Mouse (Mus musculus) cerebellum, adult 11-12 months (tissue): ENCODE results near the gene Setd6.
A peak's percentile ranks its signal among the peaks of the same experiment; 100 is the strongest.

Source experiments
- DNase-seq: peaks from one replicate; pipeline ENCODE4 v3.0.0; 2022

The Setd6 gene

DNA sequence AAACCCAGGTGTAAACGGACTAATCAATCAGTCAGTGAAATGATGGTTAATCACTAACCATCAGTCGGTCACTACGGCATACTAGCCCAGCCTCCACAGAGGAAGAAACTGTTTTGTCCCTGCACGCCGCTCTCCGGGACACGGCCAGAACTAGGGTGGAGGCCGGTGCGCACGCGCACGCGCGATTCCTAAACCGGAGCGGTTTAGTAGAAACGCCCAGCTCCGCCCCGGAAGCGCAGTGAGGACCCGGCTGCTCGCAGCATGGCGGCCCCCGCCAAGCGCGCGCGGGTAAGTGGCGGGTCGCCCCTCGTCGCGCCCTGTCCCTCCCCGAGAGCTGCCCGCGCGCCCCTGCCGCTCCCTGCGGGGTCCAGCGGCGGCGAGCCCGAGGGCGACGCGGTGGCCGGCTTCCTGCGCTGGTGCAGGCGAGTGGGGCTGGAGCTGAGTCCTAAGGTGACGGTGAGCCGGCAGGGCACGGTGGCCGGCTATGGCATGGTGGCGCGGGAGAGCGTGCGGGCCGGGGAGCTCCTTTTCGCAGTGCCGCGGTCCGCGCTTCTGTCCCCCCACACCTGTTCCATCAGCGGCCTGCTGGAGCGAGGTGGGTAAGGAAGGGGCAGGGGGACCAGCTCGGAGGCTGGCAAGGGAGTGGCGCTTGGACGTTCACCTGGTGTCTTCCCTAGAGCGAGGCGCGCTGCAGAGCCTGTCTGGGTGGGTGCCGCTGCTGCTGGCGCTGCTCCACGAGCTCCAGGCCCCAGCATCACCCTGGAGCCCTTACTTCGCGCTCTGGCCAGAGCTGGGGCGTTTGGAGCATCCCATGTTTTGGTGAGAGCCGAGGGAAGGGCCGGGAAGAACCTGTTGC lies at the start of gene Setd6:
Gene Setd6 (plus strand): TSS at position 206 of the 856 bp plus-strand sequence.
- DNase-seq, result peak; percentile 83

DNA sequence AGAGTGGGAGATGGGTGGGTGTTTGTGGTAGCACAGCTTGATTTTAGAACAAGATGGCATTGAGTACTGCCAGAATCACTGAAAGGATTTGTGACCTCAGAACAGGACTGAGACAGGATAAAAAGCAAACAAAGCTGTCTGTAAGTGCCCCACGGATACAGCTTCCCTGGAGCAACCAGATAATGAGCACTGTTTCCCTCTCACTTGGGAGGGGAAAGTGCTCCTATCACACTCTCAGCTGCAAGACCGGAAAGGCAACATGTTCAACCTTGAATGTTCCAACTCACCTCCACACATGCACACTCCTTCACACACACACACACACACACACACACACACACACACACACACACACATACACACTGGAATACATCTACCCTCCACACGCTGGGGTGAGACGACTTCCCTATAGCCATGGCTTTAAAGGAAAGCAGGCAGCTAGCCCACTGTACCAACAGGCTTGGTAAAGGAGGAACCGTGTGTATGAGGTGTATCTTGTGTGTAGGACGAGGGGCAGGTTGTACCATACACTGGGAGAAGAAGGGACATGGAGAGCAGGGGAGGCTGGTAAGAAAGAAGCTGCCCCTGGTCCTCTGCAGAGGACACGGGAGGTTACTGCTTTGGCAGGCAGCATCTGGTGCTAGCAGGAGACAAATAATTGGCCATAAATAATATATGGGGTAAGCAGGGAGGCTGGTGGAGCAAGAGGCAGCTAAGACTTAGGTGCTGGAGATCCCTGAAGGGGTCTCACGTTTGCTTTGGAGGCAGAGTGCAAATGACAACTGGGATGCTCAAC lies 47.3 kb upstream of the Setd6 start:
- DNase-seq, result no peak

DNA sequence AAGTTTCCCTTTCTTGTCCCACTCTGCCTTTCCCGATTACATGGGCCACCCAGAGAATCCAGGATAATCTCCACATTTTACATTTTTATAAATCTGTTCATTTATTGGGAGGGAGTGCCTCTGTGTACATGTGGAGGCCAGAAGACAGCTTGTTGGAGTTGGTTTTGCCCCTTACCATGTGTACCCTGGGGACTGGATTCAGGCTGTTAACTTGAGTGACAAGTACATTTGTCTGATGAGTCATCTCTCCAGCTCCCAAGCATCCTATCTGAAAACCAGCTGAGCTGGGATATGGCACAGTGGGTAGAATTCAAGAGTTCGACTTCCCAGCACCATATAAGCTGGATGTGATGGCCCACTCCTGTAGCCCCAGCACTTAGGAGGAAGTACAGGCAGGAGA lies 45.7 kb upstream of the Setd6 start:
- no peak for DNase-seq

DNA sequence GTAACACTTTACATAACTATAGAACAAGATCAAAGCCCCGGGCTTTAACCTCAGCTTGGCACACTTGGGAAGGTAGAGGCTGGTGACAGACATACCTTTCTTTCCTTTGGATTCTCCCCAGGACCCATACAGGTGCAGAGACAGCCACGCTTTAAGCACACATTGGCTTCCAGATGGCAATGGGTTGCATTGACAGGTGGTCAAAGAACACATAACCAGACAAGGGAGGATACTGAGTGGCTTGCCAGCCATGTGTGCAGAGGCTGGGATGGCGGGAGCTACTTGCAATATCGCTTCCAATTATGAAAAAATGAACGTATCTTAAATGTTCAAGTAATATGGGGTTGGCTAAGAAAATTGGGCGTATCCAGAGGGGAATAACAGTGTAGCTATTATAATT lies 43.8 kb upstream of the Setd6 start:
- DNase-seq, result no peak

DNA sequence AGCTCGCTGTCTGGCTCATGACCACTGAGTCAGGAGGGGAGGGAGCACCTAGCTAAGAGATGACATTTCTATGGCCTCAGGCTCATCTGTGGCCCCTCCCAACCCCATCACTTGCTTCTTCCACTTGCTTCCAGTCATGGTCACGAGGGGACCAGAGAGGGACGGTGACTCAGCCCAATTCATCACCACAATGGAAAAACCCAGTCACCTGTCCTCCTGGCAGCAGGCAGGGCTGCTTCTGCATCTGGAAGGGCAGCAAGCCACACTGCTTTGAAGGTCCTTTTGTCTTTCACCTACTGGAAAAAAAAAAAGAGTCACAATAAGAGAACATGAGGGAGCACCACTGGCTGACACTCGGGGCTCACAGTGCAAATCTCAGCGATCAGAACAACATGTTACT lies 42.9 kb upstream of the Setd6 start:
- no peak for DNase-seq

DNA sequence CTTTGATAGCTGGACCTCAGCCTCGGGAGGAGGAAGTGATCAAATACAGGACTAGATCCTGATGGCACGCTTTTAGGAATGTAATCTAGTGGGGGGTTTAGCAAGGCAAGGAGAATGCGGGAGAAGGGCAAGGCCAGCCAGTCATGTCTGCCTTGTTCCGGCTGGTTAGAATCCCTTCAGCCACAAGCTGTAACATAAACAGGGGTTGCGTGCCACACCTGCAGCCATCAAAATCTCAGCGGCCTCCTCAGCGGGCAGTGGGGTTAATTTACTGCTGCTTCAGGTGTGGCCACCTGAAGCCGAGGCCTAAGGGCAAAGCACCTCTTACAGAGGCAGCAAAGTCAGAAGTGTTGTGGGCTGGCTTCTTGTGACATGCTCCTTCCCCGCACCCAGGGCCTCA lies 39.0 kb upstream of the Setd6 start, which contains the start of gene Ndrg4:
Gene Ndrg4 (plus strand): TSS at position 350 of the 400 bp plus-strand sequence.
- no peak for DNase-seq

DNA sequence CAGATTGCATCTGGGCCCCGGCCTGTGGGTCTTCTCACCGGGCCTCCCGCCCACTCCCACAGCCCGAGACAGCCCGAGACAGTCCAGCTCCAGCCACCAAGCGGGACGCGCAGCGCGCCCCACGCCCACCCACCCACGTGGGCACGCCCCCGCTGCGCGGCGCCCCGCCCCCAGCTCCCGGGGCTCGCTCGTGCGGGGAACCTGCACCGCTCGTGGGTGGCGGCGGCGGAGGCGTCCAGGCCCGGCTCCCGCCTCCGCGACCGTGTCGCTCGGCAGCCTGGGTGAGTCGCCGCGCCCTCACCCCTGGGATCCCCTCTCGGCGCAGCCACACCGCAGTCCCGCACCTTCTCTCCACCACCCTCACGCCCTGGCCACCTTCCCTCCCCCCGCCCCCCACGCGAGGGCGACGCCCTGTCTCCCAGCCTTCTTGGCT lies 38.1 kb upstream of the Setd6 start:
- DNase-seq, result peak; percentile 18

DNA sequence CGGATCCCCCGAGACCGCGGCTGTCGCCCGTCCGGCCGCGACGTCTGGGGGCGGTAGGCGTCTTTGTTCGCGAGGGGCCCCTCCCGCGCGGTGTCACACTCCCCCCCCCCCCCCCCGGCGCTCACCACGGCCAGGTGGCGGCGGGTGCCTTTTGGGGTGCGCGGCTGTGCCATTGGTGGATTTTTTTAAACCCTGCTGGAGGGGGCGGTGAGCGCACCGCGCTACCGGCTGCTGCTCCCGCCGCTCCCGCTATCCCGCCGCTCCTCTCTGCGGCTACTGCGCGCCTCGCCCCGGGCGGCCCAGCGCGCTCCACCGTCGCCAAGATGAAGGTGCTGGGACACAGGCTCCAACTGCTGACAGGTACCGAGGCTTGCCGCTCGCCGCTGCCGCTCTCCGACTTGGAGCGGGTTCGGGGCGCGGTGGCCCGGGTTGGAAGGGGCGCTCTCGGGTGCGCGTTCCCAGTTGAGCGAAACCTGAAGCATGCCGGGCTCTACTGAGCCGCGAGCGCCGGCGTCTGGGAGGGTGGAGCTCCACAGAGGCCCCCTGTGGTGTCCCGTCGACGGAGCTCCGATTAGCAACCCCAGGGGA lies 37.6 kb upstream of the Setd6 start:
- peak; percentile 31 for DNase-seq

DNA sequence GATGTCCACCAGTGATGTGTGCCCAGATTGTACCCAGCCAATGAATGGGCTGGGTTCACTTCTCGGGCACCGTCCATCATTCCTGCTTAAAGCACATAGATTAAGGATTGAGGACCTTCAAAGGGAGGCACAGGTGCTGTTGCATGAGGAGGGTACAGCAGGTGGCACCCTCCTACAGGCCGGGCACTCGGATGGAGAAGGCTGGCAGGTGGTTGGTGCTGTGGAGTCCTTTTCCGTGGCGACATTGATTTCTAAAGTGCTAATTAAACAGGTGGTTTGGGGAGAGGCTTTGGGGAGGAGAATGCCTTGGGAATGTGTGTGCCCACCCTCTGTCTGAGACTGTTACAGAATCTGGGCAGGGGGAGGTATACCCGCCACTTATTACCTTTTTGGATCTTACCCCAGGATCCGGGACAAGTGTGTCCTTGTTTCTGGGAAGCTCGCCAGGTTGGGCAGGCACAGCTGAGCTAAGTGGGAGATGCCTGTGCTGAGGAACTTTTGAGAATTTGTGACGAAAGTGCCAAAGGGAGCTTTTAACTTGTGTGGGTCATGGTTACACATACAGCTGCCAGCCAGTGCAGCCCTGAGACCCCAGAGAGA lies 27.5 kb upstream of the Setd6 start:
- no peak for DNase-seq

DNA sequence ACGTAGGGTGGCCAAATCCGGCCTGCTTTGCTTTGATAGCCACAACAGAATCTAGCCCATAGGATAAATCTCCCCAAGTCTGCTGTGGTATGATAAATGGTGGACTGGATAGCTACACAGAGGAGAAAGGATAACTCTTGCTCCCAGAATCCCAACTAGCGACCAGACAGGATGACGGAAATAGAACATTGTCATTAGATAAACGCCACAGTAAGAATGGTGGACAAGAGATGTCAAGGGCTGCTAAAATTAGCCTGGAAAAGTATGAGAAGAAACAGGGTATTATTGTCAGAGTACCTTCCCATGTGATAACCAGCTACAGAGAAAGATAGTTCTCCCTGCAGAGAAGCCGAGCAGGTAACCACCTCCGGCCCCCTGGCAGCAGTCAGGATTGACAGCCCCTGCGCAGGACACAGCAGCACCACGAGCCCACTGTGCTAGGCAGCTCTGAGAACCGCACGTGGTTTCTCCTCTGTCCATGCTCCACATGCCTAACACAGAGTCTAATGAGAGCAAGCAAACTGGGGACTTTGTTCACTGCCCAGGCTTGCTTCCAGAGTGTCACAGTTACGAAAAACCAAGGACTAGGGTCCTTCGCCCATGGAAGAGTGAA lies 24.6 kb upstream of the Setd6 start:
- DNase-seq, result no peak

DNA sequence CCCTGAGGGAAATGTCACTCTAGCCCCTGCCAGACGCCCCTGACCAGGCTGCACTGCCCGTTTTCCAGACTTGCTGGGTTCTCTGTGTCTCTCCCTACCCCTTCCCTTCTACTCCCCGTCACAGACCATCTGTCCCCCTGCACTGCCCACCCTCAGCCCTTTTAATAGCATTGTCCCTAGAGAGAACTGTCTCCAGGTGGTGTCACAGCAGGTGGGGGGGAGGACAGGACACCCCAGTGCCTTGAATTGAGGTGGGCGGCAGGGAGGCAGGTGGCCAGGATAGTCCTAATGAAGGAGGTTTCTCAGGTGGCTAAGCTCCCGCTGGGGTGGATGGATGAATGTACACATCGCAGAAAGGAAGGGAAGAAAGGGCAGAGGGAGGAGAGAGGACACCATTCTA lies 21.1 kb upstream of the Setd6 start:
- DNase-seq, result peak; percentile 32

DNA sequence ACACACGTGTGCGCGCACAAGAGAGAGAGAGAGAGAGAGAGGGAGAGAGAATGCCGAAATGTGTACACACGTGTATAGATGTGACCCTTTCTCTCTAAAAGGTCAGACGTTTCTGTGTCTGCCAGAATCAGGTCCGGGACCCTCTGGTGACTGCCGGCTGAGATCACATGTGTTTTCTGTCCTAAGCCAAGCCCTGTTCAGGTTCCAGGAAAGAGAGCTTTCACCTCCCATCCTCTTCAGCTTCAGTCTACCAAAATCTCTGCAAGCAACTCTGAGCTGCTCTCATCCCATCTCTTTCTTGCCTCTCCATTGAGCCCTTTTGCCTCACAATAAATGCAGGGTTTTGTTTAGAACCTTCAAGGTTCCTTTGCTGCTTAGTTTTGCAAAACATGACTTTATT lies 19.0 kb upstream of the Setd6 start:
- DNase-seq, result no peak

DNA sequence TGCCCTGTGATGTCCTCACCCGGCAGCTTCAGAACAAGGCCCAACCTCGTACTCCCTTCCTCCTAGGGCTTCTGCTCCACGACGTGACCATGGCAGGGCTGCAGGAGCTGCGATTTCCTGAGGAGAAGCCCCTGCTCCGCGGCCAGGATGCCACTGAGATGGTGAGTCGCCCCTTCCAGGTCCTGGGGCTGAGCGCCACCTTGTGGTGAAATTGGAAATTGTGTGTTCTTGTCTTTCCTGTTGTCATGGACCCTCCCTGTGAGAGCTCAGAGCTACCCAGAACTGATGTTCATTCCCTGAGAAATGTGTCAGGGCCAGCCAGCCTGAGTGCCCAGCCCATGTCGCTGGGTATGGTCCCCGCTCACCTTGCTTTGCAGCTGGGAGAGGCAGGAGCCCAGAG lies 18.6 kb upstream of the Setd6 start:
- DNase-seq, result peak; percentile 70

DNA sequence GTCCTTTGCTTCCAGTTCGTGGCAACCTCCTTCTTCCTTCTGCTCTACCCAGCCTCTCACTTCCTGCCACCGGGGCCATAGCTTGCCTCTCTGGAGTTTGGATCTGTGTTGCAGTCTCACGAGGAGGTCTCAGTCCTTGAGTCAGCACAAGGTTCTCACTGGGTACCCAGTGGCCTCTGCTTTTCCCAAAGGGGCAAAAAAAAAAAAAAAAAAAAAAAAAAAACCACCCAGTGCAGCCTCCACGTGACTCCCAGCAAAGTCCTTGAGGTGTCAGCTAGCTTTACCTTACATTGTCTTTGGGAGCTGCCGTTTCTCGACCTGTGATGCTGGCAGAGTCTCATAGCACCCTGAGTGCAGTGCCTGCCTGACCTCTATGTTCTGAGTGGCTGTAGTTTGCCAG lies 17.5 kb upstream of the Setd6 start:
- DNase-seq, result no peak

DNA sequence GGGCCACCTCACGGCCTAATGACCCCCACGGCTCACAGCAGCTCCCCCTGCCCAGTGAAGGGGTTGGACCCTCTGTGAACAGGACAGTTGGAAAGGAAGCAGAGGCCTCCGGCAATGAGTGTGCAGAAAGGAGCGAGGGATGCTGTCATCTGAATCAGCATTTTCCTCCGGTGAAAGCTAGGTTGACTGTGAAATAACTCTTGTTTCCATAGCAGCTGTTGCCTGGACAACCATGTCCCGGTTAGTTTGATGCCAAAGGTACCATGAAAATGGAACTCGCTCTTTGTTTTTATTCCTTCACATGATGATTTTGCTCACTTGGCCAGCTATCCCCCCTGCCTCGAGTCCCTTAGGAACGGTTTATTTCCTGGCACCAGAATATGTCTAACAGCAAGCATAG lies 15.4 kb upstream of the Setd6 start:
- no peak for DNase-seq

DNA sequence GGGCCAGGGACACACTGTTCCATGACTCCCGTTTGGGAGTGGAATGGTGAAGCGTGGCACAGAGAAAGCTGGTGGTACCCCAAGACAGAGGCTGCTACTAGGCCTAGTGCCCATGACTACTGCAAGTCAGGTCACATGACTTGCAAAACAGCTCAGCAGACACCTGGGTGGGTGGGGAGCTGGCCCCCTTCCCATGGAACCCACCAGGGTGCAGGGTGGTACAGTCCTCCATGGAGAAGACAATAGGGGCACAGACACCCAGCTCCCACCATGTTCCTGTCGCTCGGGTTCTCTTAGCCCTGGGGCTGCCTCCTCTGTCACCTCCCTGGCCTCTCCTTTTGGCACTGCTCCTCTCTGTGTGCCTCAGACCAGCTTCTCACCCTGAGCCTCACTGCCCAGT lies 13.9 kb upstream of the Setd6 start:
- DNase-seq, result peak; percentile 79

DNA sequence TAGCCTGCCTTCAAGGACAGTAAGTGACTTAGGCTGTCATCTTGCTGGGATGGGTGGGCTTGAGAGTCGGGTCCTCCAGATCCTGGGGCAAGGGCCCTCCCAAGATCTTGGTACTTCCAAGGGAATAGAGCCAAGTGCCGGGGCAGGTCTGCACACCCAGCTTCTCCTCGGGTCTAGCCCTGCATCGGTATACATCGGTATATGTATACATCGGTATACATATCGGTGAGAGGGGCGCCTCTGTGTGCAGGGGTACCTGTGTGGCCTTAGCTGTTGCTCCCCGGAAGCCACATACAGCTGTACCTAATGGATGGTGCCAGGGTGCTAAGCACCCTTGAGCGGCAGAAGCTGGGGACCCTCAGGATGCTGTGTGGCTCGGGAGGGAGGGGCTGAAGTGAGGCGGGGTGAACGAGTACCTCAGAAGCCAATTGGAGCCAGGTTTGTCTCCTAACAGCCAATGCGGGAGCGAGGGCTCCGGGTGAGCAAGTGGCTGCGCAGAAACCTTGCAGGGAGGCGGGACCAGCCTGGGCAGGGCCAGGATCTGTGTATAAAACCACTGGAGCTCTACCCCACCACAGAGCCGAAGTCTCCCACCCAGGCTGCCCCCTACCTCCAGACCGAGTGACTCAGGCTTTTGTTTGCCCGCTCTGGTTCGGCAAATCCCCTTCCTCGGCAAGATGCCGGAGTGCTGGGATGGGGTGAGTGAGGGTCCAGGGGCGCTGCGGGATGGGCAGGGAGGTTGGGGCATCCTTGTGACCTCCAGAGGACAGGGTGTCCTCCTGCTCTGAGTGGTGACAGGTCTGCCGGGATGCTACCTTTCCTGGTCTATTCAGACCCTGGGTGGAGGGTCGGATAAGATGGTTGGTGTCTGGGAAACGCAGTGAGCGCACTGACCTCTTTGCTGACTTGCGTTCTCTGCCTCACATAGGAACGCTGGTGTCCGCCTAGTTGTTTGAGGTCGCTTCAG lies 12.9 kb upstream of the Setd6 start:
- peak; percentile 95 for DNase-seq

DNA sequence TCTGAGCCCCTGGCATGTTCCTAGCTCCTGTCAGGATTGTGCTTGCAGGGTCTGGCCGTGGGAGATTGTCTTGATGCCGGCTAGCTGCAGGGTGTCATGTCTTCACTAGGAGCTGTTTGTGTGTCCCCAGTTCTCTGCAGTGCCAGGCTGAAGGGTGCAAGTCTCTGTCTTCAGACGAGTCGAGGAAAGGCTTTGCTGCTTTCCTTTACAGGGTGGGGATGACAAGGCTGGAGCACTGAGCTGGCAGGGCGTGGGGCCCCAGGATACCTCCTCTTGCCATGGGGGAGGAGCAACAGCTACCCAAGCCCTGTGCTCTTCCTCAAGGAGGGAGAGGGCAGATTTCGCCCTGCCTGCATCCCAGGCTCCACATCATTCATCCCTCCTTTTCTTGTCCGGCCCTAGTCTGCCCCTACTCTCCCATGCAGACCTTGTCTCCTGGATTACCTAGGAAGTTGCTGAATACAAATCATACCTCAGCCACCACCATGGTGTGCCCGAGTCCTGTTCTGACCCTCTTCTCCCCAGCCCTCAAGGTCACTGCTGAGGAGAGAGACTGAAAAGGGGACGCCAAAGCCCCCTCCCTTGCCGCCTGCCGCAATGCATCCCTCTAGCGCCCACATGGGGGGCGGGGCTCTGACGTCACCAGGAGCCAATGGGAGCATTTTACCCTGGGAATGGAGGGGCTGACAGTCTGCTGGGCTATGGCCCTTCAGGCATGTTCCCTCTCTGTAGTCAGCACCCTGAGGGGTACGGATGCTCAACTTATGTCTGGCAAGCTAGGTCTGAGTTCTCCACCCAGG lies 12.0 kb upstream of the Setd6 start:
- DNase-seq, result peak; percentile 90

DNA sequence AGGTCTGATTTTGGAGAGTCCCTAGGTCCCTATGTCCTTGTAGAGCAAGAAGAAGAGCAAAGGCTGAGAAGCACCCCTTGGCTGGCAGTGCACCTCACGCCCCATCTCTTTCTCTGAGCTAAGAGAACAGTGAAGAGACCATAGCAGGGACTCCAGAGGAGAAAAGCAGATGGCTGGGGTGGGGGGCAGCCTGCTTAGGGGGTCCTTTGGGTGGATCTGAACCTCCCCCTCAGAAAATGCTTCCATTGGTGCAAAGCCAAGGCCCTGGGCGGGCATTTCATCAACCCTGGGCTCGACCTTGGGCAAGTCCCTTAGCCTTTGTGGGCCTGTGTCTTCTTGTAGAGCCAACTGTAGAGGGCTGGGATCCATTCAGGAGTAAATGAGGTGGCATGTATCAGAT lies 11.1 kb upstream of the Setd6 start:
- DNase-seq, result peak; percentile 63

DNA sequence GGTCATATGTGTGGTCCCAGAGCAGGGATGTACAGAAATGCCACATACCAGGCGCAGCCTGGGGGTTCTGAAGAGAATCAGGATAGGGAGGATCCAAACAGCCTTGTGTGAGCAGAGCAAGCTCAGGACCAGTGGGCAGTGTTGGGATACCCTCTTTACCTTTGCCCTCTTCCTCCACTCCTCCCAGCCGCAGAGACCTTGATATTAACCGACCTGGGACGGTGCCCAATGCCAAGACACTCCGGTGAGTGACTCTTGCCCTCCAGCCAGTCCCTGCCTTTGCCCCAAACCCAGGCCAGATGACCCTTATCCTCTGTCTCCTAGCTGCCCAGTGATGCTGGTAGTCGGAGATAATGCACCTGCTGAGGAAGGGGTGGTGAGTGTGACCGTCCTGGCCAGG lies 6.1 kb upstream of the Setd6 start:
- DNase-seq, result no peak

DNA sequence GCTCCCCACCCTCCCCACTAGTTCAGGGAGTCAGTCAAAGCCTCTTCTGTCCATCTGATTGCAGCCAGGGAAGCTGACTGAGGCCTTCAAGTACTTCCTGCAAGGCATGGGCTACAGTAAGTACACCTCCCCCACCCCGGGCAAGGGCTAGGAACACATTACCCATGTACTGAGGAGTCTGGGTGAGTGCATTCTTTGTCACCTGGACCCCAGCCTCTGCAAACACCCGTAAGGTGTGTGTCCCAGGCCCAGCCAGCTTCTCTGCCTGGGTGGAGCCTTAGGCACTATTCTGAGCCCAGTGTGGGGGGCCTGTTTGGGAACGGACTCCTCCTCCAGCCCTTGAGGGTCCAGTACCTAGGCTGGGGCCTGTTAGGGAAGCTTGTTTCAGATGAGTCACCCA lies 4.7 kb upstream of the Setd6 start:
- DNase-seq, result no peak
